Comparison of ENCODE assay signal across 20 mouse cellular contexts in the genomic region with DNA sequence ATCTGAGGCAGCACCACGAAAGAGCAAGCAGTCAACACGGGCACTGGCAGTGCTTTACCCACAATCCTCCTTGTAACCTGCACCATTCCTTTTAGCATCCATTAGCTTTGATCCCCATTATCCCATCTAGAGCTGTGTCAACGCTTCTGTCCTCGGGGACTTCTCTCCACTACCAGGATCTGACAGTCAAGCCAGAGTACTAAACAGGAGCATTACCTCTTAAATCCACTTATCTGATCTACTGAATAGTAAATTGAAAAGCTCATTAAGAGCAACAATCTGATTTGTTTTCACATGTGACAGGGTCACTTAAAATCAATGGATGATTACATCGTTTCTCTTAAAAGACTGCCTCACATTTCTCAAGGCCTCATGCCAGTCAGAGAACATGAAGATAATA. TPM values are rescaled to one million over a fixed set of nuclear protein-coding genes. Genes with fewer than 3 reads are reported as not detected.
"Had no signal": no experiment of that assay in that cellular context is flagged by ENCODE, and none has a peak within 500 bp of the region (broad histone marks: within the 10 kb centered on the region; RNA-seq: fewer than 3 reads in every experiment).

No protein-coding gene starts in this region.

- H3K4me3 ChIP-seq: intestine, embryonic 15.5 days; kidney, embryonic 15.5 days; limb, embryonic 10.5 days; liver, embryonic 15.5 days; neural tube, embryonic 15.5 days; stomach, embryonic 15.5 days had no signal

- H3K36me3 ChIP-seq: intestine, embryonic 15.5 days; kidney, embryonic 15.5 days; limb, embryonic 10.5 days; liver, embryonic 15.5 days; neural tube, embryonic 15.5 days; stomach, embryonic 15.5 days had no signal

- H3K9ac ChIP-seq: intestine, embryonic 15.5 days; kidney, embryonic 15.5 days; liver, embryonic 15.5 days; lung, embryonic 14.5 days; neural tube, embryonic 15.5 days; stomach, embryonic 15.5 days had no signal

- H3K9me3 ChIP-seq: intestine, embryonic 15.5 days; kidney, embryonic 15.5 days; limb, embryonic 10.5 days; liver, embryonic 15.5 days; neural tube, embryonic 15.5 days; stomach, embryonic 15.5 days had no signal

- DNase-seq: kidney, adult 2 months; kidney, postnatal 14 days; lung, embryonic 14.5 days; lung, postnatal 10 days; lung, postnatal 4 days; right cerebral cortex, postnatal 14 days; thymus, adult 2 months; thymus, postnatal 25 days had no signal

- H3K27ac ChIP-seq: intestine, embryonic 15.5 days; kidney, embryonic 15.5 days; limb, embryonic 10.5 days; liver, embryonic 15.5 days; neural tube, embryonic 15.5 days; stomach, embryonic 15.5 days had no signal

- ATAC-seq: intestine, embryonic 15.5 days had no signal

- H3K27me3 ChIP-seq: intestine, embryonic 15.5 days; kidney, embryonic 15.5 days; liver, embryonic 15.5 days; neural tube, embryonic 15.5 days; stomach, embryonic 15.5 days had no signal

- H3K4me2 ChIP-seq: intestine, embryonic 15.5 days; kidney, embryonic 15.5 days; liver, embryonic 11.5 days; liver, embryonic 15.5 days; lung, embryonic 14.5 days; midbrain, embryonic 11.5 days; neural tube, embryonic 15.5 days; stomach, embryonic 15.5 days had no signal

- H3K4me1 ChIP-seq: intestine, embryonic 15.5 days; kidney, embryonic 15.5 days; liver, embryonic 15.5 days; stomach, embryonic 15.5 days had no signal

RNA-seq across cellular contexts. Expression of a gene that starts 55.6 kb away (rescaled TPM):
- total RNA-seq: megakaryocyte, adult 5-6 weeks had no signal
- polyA plus RNA-seq: intestine, embryonic 15.5 days; kidney, adult 2 months; kidney, embryonic 15.5 days; limb, embryonic 10.5 days; liver, embryonic 11.5 days; liver, embryonic 15.5 days; lung, embryonic 14.5 days; neural tube, embryonic 15.5 days; spleen, adult 2 months; stomach, embryonic 15.5 days; testis, adult 2 months; thymus, adult 2 months; urinary bladder, adult 2 months had no signal
